8 mouse cellular contexts compared by ENCODE assay signal in the genomic region with DNA sequence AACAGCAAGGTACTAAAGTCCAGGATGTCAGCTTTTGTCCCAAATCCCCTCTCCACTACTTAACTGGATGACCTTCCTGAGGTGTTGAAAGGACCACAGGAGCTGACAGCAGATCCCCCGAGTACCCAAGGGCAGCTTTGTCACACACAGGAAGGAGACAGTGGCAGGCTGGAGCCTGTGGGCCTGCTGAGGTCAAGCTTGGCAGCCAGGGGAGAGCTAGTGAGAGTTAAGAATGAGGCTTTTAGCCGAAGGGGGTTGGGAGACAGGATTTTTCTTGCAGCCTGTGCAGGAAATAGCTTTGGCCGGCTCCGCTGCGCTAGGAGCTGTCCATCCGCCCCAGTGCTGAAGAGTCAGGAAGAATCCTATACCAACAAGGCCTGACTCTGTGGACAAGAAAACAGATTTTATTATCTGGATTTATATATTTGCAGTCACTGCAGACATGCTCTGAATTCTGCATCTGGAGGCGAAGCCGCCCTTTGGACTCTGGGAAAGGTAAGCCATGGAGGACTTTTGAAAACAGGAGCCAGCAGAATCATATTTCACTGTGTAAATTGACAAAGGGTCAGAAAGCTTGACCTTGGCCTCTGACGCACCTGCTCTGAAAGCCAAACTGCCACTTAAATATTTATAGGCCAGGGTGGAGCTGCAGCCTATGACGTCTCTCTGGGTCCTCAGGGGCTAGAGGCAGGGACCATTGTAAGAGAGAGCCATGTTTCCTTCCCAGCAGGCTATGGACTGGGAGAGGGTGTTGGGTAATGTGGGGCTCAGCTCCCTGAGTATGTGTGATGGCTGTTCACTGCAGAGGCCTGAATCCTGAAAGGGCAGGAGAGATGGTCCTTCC. TPM values are rescaled to one million over a fixed set of nuclear protein-coding genes. Genes with fewer than 3 reads are reported as not detected.
DNase-seq lines count a peak whose midpoint lies in the region; ATAC-seq lines count a peak whose summit lies in the region.

No protein-coding gene starts in this region.

- intact Hi-C loops in gastrocnemius, postnatal 36 days (cut with DNase I): no loop called here

- no peaks in the 10 kb centered on the region for H3K9me3 ChIP-seq in embryonic facial prominence, embryonic 14.5 days (ENCODE audit: control insufficient read depth, low read length)

- no peak overlapping the region for H3K4me3 ChIP-seq in embryonic facial prominence, embryonic 14.5 days (ENCODE audit: low read depth, low read length)

- no peak overlapping the region for H3K4me2 ChIP-seq in embryonic facial prominence, embryonic 14.5 days (ENCODE audit: low read depth, low read length)

- DNase-seq in gastrocnemius, postnatal 10 days: peak; percentile 75
- DNase-seq in gastrocnemius, postnatal 36 days: no peak
- DNase-seq in R1 (ENCODE audit: low read depth, low spot score): peak; percentile 81
- DNase-seq in embryonic facial prominence, embryonic 14.5 days (ENCODE audit: low spot score): peak; percentile 90
- DNase-seq in kidney, postnatal 10 days: peak; percentile 92
- DNase-seq in lung, postnatal 4 days: peak; percentile 71 to 73
- DNase-seq in urinary bladder, postnatal 10 days (ENCODE audit: low spot score): peak; percentile 41
- DNase-seq in spleen, adult 18-20 months: no peak

- no peak for ATAC-seq in embryonic facial prominence, embryonic 14.5 days (ENCODE audit: low read depth)

- no peaks in the 10 kb centered on the region for H3K4me1 ChIP-seq in embryonic facial prominence, embryonic 14.5 days (ENCODE audit: control insufficient read depth, insufficient read depth, low read length)

- H3K36me3 ChIP-seq in embryonic facial prominence, embryonic 14.5 days (ENCODE audit: control insufficient read depth, insufficient read depth, low read length): no peaks in the 10 kb centered on the region

- WGBS in embryonic facial prominence, embryonic 14.5 days: 4% methylated on average over 10 of the region's 10 CpGs

- no peaks in the 10 kb centered on the region for H3K27me3 ChIP-seq in embryonic facial prominence, embryonic 14.5 days (replicated peaks; ENCODE audit: control insufficient read depth, insufficient read depth, low read length)

- H3K27ac ChIP-seq in embryonic facial prominence, embryonic 14.5 days (replicated peaks; ENCODE audit: low read depth, low read length): no peak overlapping the region

- H3K9ac ChIP-seq in embryonic facial prominence, embryonic 14.5 days (ENCODE audit: low read depth, low read length): no peak overlapping the region

RNA-seq across cellular contexts. Expression of a gene that starts 35.9 kb away (rescaled TPM):
- under 1 TPM; 0.07 to 0.25 TPM for total RNA-seq in gastrocnemius, postnatal 10 days (2021)
- not detected for total RNA-seq in gastrocnemius, postnatal 36 days (2021)
- polyA plus RNA-seq in embryonic facial prominence, embryonic 14.5 days (2014; fragmentation: Nextera tagmentation; extraction: Ambion mirVana): 0.21 and 0.66 TPM in 2 replicates

Comparison
In these comparisons a context has a peak if more than half of its experiments do, and no peak if none do; other contexts are left out.
1. DNase-seq: peak in gastrocnemius, postnatal 10 days (single experiment), R1 (single experiment), embryonic facial prominence, embryonic 14.5 days (single experiment), kidney, postnatal 10 days (single experiment), lung, postnatal 4 days (2 of 2) and urinary bladder, postnatal 10 days (single experiment); none in gastrocnemius, postnatal 36 days (0 of 2) and spleen, adult 18-20 months (0 of 2).